In the genomic region with DNA sequence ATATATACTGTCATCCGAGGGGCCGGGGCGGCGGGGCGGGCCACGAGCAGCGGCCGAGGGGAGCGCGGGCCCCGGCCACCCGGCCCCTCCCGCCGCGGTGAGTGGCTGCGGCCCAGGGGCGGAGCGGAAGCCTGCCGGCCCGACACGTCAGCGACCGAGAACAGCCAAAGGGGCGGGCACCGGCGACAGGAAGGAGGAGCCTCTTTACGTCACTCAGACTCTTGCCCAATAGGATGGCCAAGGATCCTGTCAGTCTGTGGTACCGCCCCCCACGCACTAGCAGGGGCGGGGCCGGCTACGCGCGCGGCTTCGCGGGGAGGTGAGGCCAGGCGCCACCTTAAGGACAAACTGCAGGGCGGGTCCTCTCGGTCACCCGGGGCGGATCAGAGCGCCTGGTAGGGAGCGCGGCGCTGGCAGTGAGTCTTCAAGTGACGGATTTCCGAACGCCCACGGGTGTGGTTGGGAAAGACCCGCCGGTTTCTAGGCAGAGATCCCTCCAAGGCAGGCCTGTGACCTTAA, we compare ENCODE assay signal across 8 mouse cellular contexts. TPM values are rescaled to one million over a fixed set of nuclear protein-coding genes. Genes with fewer than 3 reads are reported as not detected.
DNase-seq lines count a peak whose midpoint lies in the region; ATAC-seq and TF ChIP-seq lines count a peak whose summit lies in the region.

A gene (minus strand): TSS at position 144 of the 519 bp plus-strand sequence.

- intact Hi-C loops in heart, adult 2 months (cut with DNase I), result loop anchor here (1.0 kb wide), 1 partner anchor 12 kb away; no protein-coding TSS in a partner anchor

- H3K4me3 ChIP-seq in embryonic facial prominence, embryonic 14.5 days (ENCODE audit: low read depth, low read length), result peak within 1 kb of the TSS; percentile 86
- peak within 1 kb of the TSS; percentile 97 for H3K4me3 ChIP-seq in heart, adult 2 months
- H3K4me3 ChIP-seq in limb, embryonic 13.5 days, result peak within 1 kb of the TSS; percentile 79
- H3K4me3 ChIP-seq in midbrain, embryonic 16.5 days (ENCODE audit: low read depth, low read length), result peak within 1 kb of the TSS; percentile 85

- peak; percentile 91 for DNase-seq in 3T3-L1 (ENCODE audit: low read depth, low spot score)
- DNase-seq in adrenal gland, postnatal 4 days (ENCODE audit: low spot score in 2 of 2), result peak; percentile 90 to 97
- peak; percentile 99 for DNase-seq in embryonic facial prominence, embryonic 14.5 days (ENCODE audit: low spot score)
- DNase-seq in heart, adult 2 months, result peak; percentile 99
- DNase-seq in kidney, adult 8-10 months, result peak; percentile 99
- peak; percentile 96 to 98 for DNase-seq in spleen, postnatal 10 days (ENCODE audit: low spot score in 2 of 2)

- ATAC-seq in embryonic facial prominence, embryonic 14.5 days (ENCODE audit: low read depth), result peak; percentile 97
- peak; percentile 99 for ATAC-seq in limb, embryonic 13.5 days (ENCODE audit: low FRiP score, low read depth)
- ATAC-seq in midbrain, embryonic 16.5 days, result peak; percentile 99

- peak within 1 kb of the TSS; percentile 79 for H3K9ac ChIP-seq in embryonic facial prominence, embryonic 14.5 days (ENCODE audit: low read depth, low read length)
- peak within 1 kb of the TSS; percentile 92 for H3K9ac ChIP-seq in heart, adult 2 months (ENCODE audit: low read depth, low read length)
- peak within 1 kb of the TSS; percentile 85 for H3K9ac ChIP-seq in limb, embryonic 13.5 days
- peak within 1 kb of the TSS; percentile 89 for H3K9ac ChIP-seq in midbrain, embryonic 16.5 days (ENCODE audit: low read depth, low read length)

- peak within 1 kb of the TSS; percentile 91 for H3K27ac ChIP-seq in embryonic facial prominence, embryonic 14.5 days (replicated peaks; ENCODE audit: low read depth, low read length)
- peak within 1 kb of the TSS; percentile 98 for H3K27ac ChIP-seq in heart, adult 2 months
- peak within 1 kb of the TSS; percentile 81 for H3K27ac ChIP-seq in limb, embryonic 13.5 days
- peak within 1 kb of the TSS; percentile 92 for H3K27ac ChIP-seq in midbrain, embryonic 16.5 days (ENCODE audit: low read length)

- no peaks in the 10 kb centered on the region for H3K9me3 ChIP-seq in embryonic facial prominence, embryonic 14.5 days (ENCODE audit: control insufficient read depth, low read length)
- H3K9me3 ChIP-seq in limb, embryonic 13.5 days, result no peaks in the 10 kb centered on the region
- H3K9me3 ChIP-seq in midbrain, embryonic 16.5 days (replicated peaks; ENCODE audit: control insufficient read depth, low read length, poor library complexity, severe bottlenecking), result no peaks in the 10 kb centered on the region

- no peaks in the 10 kb centered on the region for H3K27me3 ChIP-seq in embryonic facial prominence, embryonic 14.5 days (replicated peaks; ENCODE audit: control insufficient read depth, insufficient read depth, low read length)
- H3K27me3 ChIP-seq in heart, adult 2 months (ENCODE audit: control insufficient read depth, insufficient read depth, low read length), result no peaks in the 10 kb centered on the region
- H3K27me3 ChIP-seq in limb, embryonic 13.5 days, result no peaks in the 10 kb centered on the region
- H3K27me3 ChIP-seq in midbrain, embryonic 16.5 days (ENCODE audit: control insufficient read depth, insufficient read depth, low read depth, low read length), result no peaks in the 10 kb centered on the region

- TF ChIP-seq EP300 in heart, adult 2 months (IDR thresholded peaks at IDR 0.05; ENCODE audit: insufficient read depth, low read depth, low read length), result peak; percentile 26; the same call in 1 of the 2 replicates

- TF ChIP-seq CTCF in heart, adult 2 months (IDR thresholded peaks at IDR 0.05), result peak; percentile 73

- peak; percentile 75 for TF ChIP-seq POLR2A in heart, adult 2 months (IDR thresholded peaks at IDR 0.05; ENCODE audit: insufficient read depth, low read depth, low read length)

- WGBS in embryonic facial prominence, embryonic 14.5 days, result 0% methylated on average over 6 of the region's 52 CpGs
- under 1% methylated on average over 52 of the region's 52 CpGs for WGBS in heart, adult 2 months
- WGBS in limb, embryonic 13.5 days, result under 1% methylated on average over 44 of the region's 52 CpGs
- WGBS in midbrain, embryonic 16.5 days, result under 1% methylated on average over 52 of the region's 52 CpGs

- H3K4me1 ChIP-seq in embryonic facial prominence, embryonic 14.5 days (ENCODE audit: control insufficient read depth, insufficient read depth, low read length), result peaks cover 7% of the 10 kb centered on the region
- H3K4me1 ChIP-seq in heart, adult 2 months (ENCODE audit: control insufficient read depth, insufficient read depth, low read length), result peaks cover 5% of the 10 kb centered on the region
- peaks cover 14% of the 10 kb centered on the region for H3K4me1 ChIP-seq in limb, embryonic 13.5 days
- peaks cover 19% of the 10 kb centered on the region for H3K4me1 ChIP-seq in midbrain, embryonic 16.5 days (ENCODE audit: control insufficient read depth, insufficient read depth, low read length)

- peaks cover 4% of the 10 kb centered on the region; the same call in 1 of the 2 replicates for H3K79me2 ChIP-seq in heart, adult 2 months (replicated peaks; ENCODE audit: control insufficient read depth, insufficient read depth, low read length)

- H3K36me3 ChIP-seq in embryonic facial prominence, embryonic 14.5 days (ENCODE audit: control insufficient read depth, insufficient read depth, low read length), result no peaks in the 10 kb centered on the region
- no peaks in the 10 kb centered on the region for H3K36me3 ChIP-seq in heart, adult 2 months (ENCODE audit: control insufficient read depth, insufficient read depth, low read length)
- no peaks in the 10 kb centered on the region for H3K36me3 ChIP-seq in limb, embryonic 13.5 days
- H3K36me3 ChIP-seq in midbrain, embryonic 16.5 days (ENCODE audit: control insufficient read depth, insufficient read depth, low read length), result no peaks in the 10 kb centered on the region

- peak within 1 kb of the TSS; percentile 86 for H3K4me2 ChIP-seq in embryonic facial prominence, embryonic 14.5 days (ENCODE audit: low read depth, low read length)
- peak within 1 kb of the TSS; percentile 79 for H3K4me2 ChIP-seq in limb, embryonic 13.5 days (replicated peaks)
- H3K4me2 ChIP-seq in midbrain, embryonic 16.5 days (ENCODE audit: low read length), result peak within 1 kb of the TSS; percentile 81

RNA-seq across cellular contexts. Expression of the gene that starts here (rescaled TPM):
- total RNA-seq in adrenal gland, postnatal 4 days (2021), result 10 to 100 TPM; 33.0 to 33.7 TPM
- 72.9 and 75.4 TPM in 2 replicates for polyA plus RNA-seq in embryonic facial prominence, embryonic 14.5 days (2014; fragmentation: Nextera tagmentation; extraction: Ambion mirVana)
- 10 to 100 TPM; 51.6 to 55.2 TPM for total RNA-seq in heart, adult 2 months (2021)
- 21.6 and 39.9 TPM in 2 replicates for polyA plus RNA-seq in heart, adult 2 months (2012; rRNA removed)
- polyA plus RNA-seq in limb, embryonic 13.5 days (2015; fragmentation: Nextera tagmentation; extraction: Ambion mirVana), result 70.7 and 77.8 TPM in 2 replicates
- 63.6 and 65.6 TPM in 2 replicates for polyA plus RNA-seq in midbrain, embryonic 16.5 days (2015; fragmentation: Nextera tagmentation; extraction: Ambion mirVana)

Comparison
In these comparisons a context has a peak if more than half of its experiments do, and no peak if none do; other contexts are left out.
1. Peak in every context shown above with its lines: DNase-seq, ATAC-seq, H3K4me3 ChIP-seq and H3K27ac ChIP-seq.